Mouse (Mus musculus): ENCODE results near the gene Tbx10. TPM values are rescaled to one million over a fixed set of nuclear protein-coding genes. Genes with fewer than 3 reads are reported as not detected.

Tbx10 gene
- total and polyA plus RNA-seq, 3 experiments = not detected

- DNase-seq (ENCODE audit: low read depth, low spot score) = no peak
- H3K4me3 ChIP-seq (ENCODE audit: control insufficient read depth in 1 of 2, insufficient read depth in 1 of 2, low read depth in 2 of 2, low read length in 2 of 2) = no peak overlapping the region
- peaks cover 0 to 2% of the 10 kb centered on the region in 2 experiments; a peak in 1 of 4 replicates for H3K27me3 ChIP-seq (ENCODE audit: control insufficient read depth in 1 of 2, insufficient read depth in 2 of 2, low read length in 2 of 2)
- H3K9me3 ChIP-seq (replicated peaks; ENCODE audit: insufficient read depth, low read length) = no peaks in the 10 kb centered on the region
- H3K4me1 ChIP-seq (ENCODE audit: control insufficient read depth in 1 of 2, insufficient read depth in 2 of 2, low read length in 2 of 2) = peaks cover 0 to 8% of the 10 kb centered on the region in 2 experiments; a peak in 2 of 4 replicates
- no peaks in the 10 kb centered on the region; a peak in 1 of 4 replicates for H3K36me3 ChIP-seq (ENCODE audit: control insufficient read depth in 1 of 2, insufficient read depth in 2 of 2, low read length in 2 of 2)
- no peak for TF ChIP-seq MAZ (IDR thresholded peaks at IDR 0.05; ENCODE audit: low read depth, low read length)
- TF ChIP-seq TCF12 (IDR thresholded peaks at IDR 0.05; ENCODE audit: low read depth, low read length) = no peak
- no peak for TF ChIP-seq BHLHE40 (IDR thresholded peaks at IDR 0.05; ENCODE audit: borderline replicate concordance, low read depth, low read length)
- TF ChIP-seq ZNF384 (IDR thresholded peaks at IDR 0.05; ENCODE audit: low read depth, low read length) = no peak
- TF ChIP-seq EP300 (IDR thresholded peaks at IDR 0.05; ENCODE audit: low read depth in 1 of 2, low read length in 2 of 2) = no peak
- no peak for TF ChIP-seq SIN3A (IDR thresholded peaks at IDR 0.05; ENCODE audit: low read length)
- no peak for TF ChIP-seq KAT2A (conservative IDR thresholded peaks at IDR 0.05; ENCODE audit: low read depth, low read length)
- no peak for TF ChIP-seq ELF1 (IDR thresholded peaks at IDR 0.05; ENCODE audit: low read depth, low read length)
- no peak for TF ChIP-seq CHD2 (IDR thresholded peaks at IDR 0.05; ENCODE audit: low read length)
- no peak for TF ChIP-seq USF1 (IDR thresholded peaks at IDR 0.05; ENCODE audit: low read depth, low read length)
- TF ChIP-seq ZMIZ1 (IDR thresholded peaks at IDR 0.05; ENCODE audit: low read depth, low read length) = no peak
- H3K9ac ChIP-seq (ENCODE audit: control insufficient read depth, low read depth, low read length, poor library complexity, severe bottlenecking) = no peak overlapping the region
- no peak overlapping the region for H3K27ac ChIP-seq (ENCODE audit: control insufficient read depth, low read depth, low read length)
- H3K79me2 ChIP-seq (ENCODE audit: control insufficient read depth, insufficient read depth, low read length, poor library complexity) = no peaks in the 10 kb centered on the region
Measured at GRCm38 (mm10) chr19:3988066-3988465, 4.5 kb upstream of the Tbx10 start.

- peak; percentile 32 for DNase-seq (ENCODE audit: low read depth, low spot score)
- TF ChIP-seq CTCF (IDR thresholded peaks at IDR 0.05 in 2 of 3, conservative IDR thresholded peaks at IDR 0.05 in 1 of 3; ENCODE audit: control insufficient read depth in 1 of 3, insufficient read depth in 1 of 3, low read depth in 2 of 3, low read length in 3 of 3, poor library complexity in 1 of 3, severe bottlenecking in 1 of 3) = peak; percentile 27 to 45 (median 38)
- no peak for TF ChIP-seq BHLHE40 (IDR thresholded peaks at IDR 0.05; ENCODE audit: borderline replicate concordance, low read depth, low read length)
- TF ChIP-seq POLR2AphosphoS5 (IDR thresholded peaks at IDR 0.05; ENCODE audit: borderline replicate concordance, low read depth, low read length) = no peak
- TF ChIP-seq TCF12 (IDR thresholded peaks at IDR 0.05; ENCODE audit: low read depth, low read length) = no peak
- no peak overlapping the region for H3K4me3 ChIP-seq (ENCODE audit: control insufficient read depth in 1 of 2, insufficient read depth in 1 of 2, low read depth in 2 of 2, low read length in 2 of 2)
- no peak overlapping the region for H3K27ac ChIP-seq (ENCODE audit: control insufficient read depth, low read depth, low read length)
- H3K36me3 ChIP-seq (ENCODE audit: control insufficient read depth in 1 of 2, insufficient read depth in 2 of 2, low read length in 2 of 2) = no peaks in the 10 kb centered on the region; a peak in 1 of 4 replicates
- no peaks in the 10 kb centered on the region for H3K79me2 ChIP-seq (ENCODE audit: control insufficient read depth, insufficient read depth, low read length, poor library complexity)
- H3K4me1 ChIP-seq (ENCODE audit: control insufficient read depth in 1 of 2, insufficient read depth in 2 of 2, low read length in 2 of 2) = peaks cover 0 to 8% of the 10 kb centered on the region in 2 experiments; a peak in 2 of 4 replicates
- no peak overlapping the region for H3K9ac ChIP-seq (ENCODE audit: control insufficient read depth, low read depth, low read length, poor library complexity, severe bottlenecking)
- H3K9me3 ChIP-seq (replicated peaks; ENCODE audit: insufficient read depth, low read length) = no peaks in the 10 kb centered on the region
- peaks cover 2 to 4% of the 10 kb centered on the region in 2 experiments; a peak in 3 of 4 replicates for H3K27me3 ChIP-seq (ENCODE audit: control insufficient read depth in 1 of 2, insufficient read depth in 2 of 2, low read length in 2 of 2)
Measured at GRCm38 (mm10) chr19:3988750-3989149, 3.8 kb upstream of the Tbx10 start.

GRCm38 (mm10) chr19:3990804-3991203 lies 1.7 kb upstream of the Tbx10 start:
- DNase-seq (ENCODE audit: low read depth, low spot score) = no peak
- Histone ChIP-seq H3K27me3 (ENCODE audit: control insufficient read depth in 1 of 2, insufficient read depth in 2 of 2, low read length in 2 of 2) (peaks cover 3 to 8% of the 10 kb centered on the region in 2 experiments), H3K4me1 (ENCODE audit: control insufficient read depth in 1 of 2, insufficient read depth in 2 of 2, low read length in 2 of 2) (peaks cover 0 to 8% of the 10 kb centered on the region in 2 experiments; a peak in 2 of 4 replicates), H3K9me3 (replicated peaks; ENCODE audit: insufficient read depth, low read length) (no peaks in the 10 kb centered on the region), H3K79me2 (ENCODE audit: control insufficient read depth, insufficient read depth, low read length, poor library complexity) (no peaks in the 10 kb centered on the region), H3K4me3 (ENCODE audit: control insufficient read depth in 1 of 2, insufficient read depth in 1 of 2, low read depth in 2 of 2, low read length in 2 of 2) (no peak overlapping the region), H3K27ac (ENCODE audit: control insufficient read depth, low read depth, low read length) (no peak overlapping the region), H3K36me3 (ENCODE audit: control insufficient read depth in 1 of 2, insufficient read depth in 2 of 2, low read length in 2 of 2) (no peaks in the 10 kb centered on the region; a peak in 1 of 4 replicates), H3K9ac (ENCODE audit: control insufficient read depth, low read depth, low read length, poor library complexity, severe bottlenecking) (no peak overlapping the region)
- TF ChIP-seq HCFC1 (IDR thresholded peaks at IDR 0.05; ENCODE audit: low read depth, low read length) (no peak), RAD21 (IDR thresholded peaks at IDR 0.05; ENCODE audit: low read depth, low read length) (no peak), ZNF384 (IDR thresholded peaks at IDR 0.05; ENCODE audit: low read depth, low read length) (no peak), SMC3 (IDR thresholded peaks at IDR 0.05; ENCODE audit: low read depth, low read length) (no peak), USF1 (IDR thresholded peaks at IDR 0.05; ENCODE audit: low read depth, low read length) (no peak), ELF1 (IDR thresholded peaks at IDR 0.05; ENCODE audit: low read depth, low read length) (no peak), E2F4 (IDR thresholded peaks at IDR 0.05; ENCODE audit: borderline replicate concordance, low read depth, low read length) (no peak), POLR2AphosphoS2 (IDR thresholded peaks at IDR 0.05; ENCODE audit: low read length) (no peak), ZMIZ1 (IDR thresholded peaks at IDR 0.05; ENCODE audit: low read depth, low read length) (no peak), BHLHE40 (IDR thresholded peaks at IDR 0.05; ENCODE audit: borderline replicate concordance, low read depth, low read length) (no peak), KAT2A (conservative IDR thresholded peaks at IDR 0.05; ENCODE audit: low read depth, low read length) (no peak), CTCF (IDR thresholded peaks at IDR 0.05 in 2 of 3, conservative IDR thresholded peaks at IDR 0.05 in 1 of 3; ENCODE audit: control insufficient read depth in 1 of 3, insufficient read depth in 1 of 3, low read depth in 2 of 3, low read length in 3 of 3, poor library complexity in 1 of 3, severe bottlenecking in 1 of 3) (no peak), MXI1 (IDR thresholded peaks at IDR 0.05; ENCODE audit: low read depth, low read length) (no peak), TCF12 (IDR thresholded peaks at IDR 0.05; ENCODE audit: low read depth, low read length) (no peak), JUND (IDR thresholded peaks at IDR 0.05; ENCODE audit: low read depth, low read length) (no peak), POLR2AphosphoS5 (IDR thresholded peaks at IDR 0.05; ENCODE audit: borderline replicate concordance, low read depth, low read length) (no peak)

Measured in MEL (cell line).